Mouse (Mus musculus) forebrain, embryonic 14.5 days (tissue): Measurements from ENCODE around the gene Fn3k. TPM values are rescaled to one million over a fixed set of nuclear protein-coding genes. Genes with fewer than 3 reads are reported as not detected.
A peak's percentile ranks its signal among the peaks of the same experiment; 100 is the strongest.

ENCODE experiments used
- ATAC-seq: fragments of 200-750 bp; cut with Nextera tagmentation; 2 replicates; pipeline ENCODE4 v1.8.0; 2017; ENCODE audit warnings: mild to moderate bottlenecking, moderate library complexity
- DNase-seq: peaks from one replicate; pipeline ENCODE4 v3.0.0-alpha.2; 2015; ENCODE audit warnings: low spot score
- H3K27ac ChIP-seq: fragments of 300-500 bp; sonication (generic); 2 replicates; pipeline ENCODE4 v1.5.1; 2014; ENCODE audit warnings: low read depth, mild to moderate bottlenecking, control low read depth, low read length, moderate library complexity
- H3K27me3 ChIP-seq: fragments of 300-500 bp; sonication (generic); replicated peaks from 2 replicates; pipeline ENCODE4 v1.6.1; 2014; ENCODE audit warnings: low read length, control low read depth, mixed read lengths; ENCODE audit not compliant: control insufficient read depth, insufficient read depth
- H3K36me3 ChIP-seq: fragments of 300-500 bp; sonication (generic); 2 replicates; pipeline ENCODE4 v1.6.1; 2014; ENCODE audit warnings: low read length, control low read depth; ENCODE audit not compliant: control insufficient read depth, insufficient read depth
- H3K4me1 ChIP-seq: fragments of 300-500 bp; sonication (generic); 2 replicates; pipeline ENCODE4 v1.6.1; 2014; ENCODE audit warnings: antibody characterized with exemption, low read length, control low read depth; ENCODE audit not compliant: control insufficient read depth, insufficient read depth
- H3K4me2 ChIP-seq: fragments of 300-500 bp; sonication (generic); 2 replicates; pipeline ENCODE4 v1.6.1; 2014; ENCODE audit warnings: mild to moderate bottlenecking, control low read depth, low read length
- H3K4me3 ChIP-seq: fragments of 300-500 bp; sonication (generic); 2 replicates; pipeline ENCODE4 v1.5.1; 2014; ENCODE audit warnings: low read depth, low read length, control low read depth
- H3K9ac ChIP-seq: fragments of 300-500 bp; sonication (generic); 2 replicates; pipeline ENCODE4 v1.6.1; 2014; ENCODE audit warnings: mild to moderate bottlenecking, low read length, control low read depth, moderate library complexity
- H3K9me3 ChIP-seq: fragments of 300-500 bp; sonication (generic); replicated peaks from 2 replicates; pipeline ENCODE4 v1.6.1; 2016; ENCODE audit warnings: low read length, control low read depth, mixed read lengths; ENCODE audit not compliant: control insufficient read depth
- WGBS: fragments of 180-500 bp; shearing (Covaris S2); extraction: QIAGEN DNeasy Blood & Tissue Kit; methylation state at CpG from one replicate; pipeline ENCODE4 v1.1.7; 2014; 5-methylcytosine and 5-hydroxymethylcytosine counted together
- polyA plus RNA-seq: library from polyadenylated mRNA; unstranded; fragments of >200 nt; fragmentation: Nextera tagmentation; extraction: Ambion mirVana; gene quantifications from 2 replicates; pipeline ENCODE4 v1.2.1, GENCODE M21; 2014

The Fn3k gene
- polyA plus RNA-seq = 2.6 and 3.4 TPM in 2 replicates

- Histone ChIP-seq H3K4me3 (peak within 1 kb of the TSS; percentile 37), H3K27ac (peak within 1 kb of the TSS; percentile 23; the same call in 1 of the 2 replicates), H3K9ac (peak within 1 kb of the TSS; percentile 63), H3K36me3 (peaks cover 1% of the 10 kb centered on the region; the same call in 1 of the 2 replicates), H3K9me3 (no peaks in the 10 kb centered on the region), H3K4me1 (peaks cover 4% of the 10 kb centered on the region; the same call in 1 of the 2 replicates), H3K27me3 (no peaks in the 10 kb centered on the region), H3K4me2 (peak within 1 kb of the TSS; percentile 73)
- DNase-seq (peak; percentile 93), ATAC-seq (peak; percentile 99)
- 7% methylated on average over 30 of the region's 30 CpGs for WGBS
These were observed at the start of gene Fn3k for GRCm38 (mm10) chr11:121434156-121435155. Gene Fn3k, plus strand, starts transcription at chr11:121434913.

GRCm38 (mm10) chr11:121387750-121388553, 46.8 kb upstream of the Fn3k start, which contains the start of gene Rab40b:
Gene Rab40b, minus strand, starts transcription at chr11:121388251.
- ATAC-seq (peak; percentile 99), DNase-seq (peak; percentile 99)
- Histone ChIP-seq H3K27me3 (no peaks in the 10 kb centered on the region), H3K27ac (no peak within 1 kb of the TSS), H3K4me3 (peak within 1 kb of the TSS; percentile 54), H3K4me1 (peaks cover 3% of the 10 kb centered on the region; the same call in 1 of the 2 replicates), H3K9ac (peak within 1 kb of the TSS; percentile 68), H3K36me3 (no peaks in the 10 kb centered on the region), H3K9me3 (no peaks in the 10 kb centered on the region), H3K4me2 (peak within 1 kb of the TSS; percentile 91)
- WGBS = under 1% methylated on average over 61 of the region's 61 CpGs

- no peak overlapping the region for H3K9ac ChIP-seq
- no peak overlapping the region for H3K27ac ChIP-seq
- no peaks in the 10 kb centered on the region for H3K36me3 ChIP-seq
- no peak for ATAC-seq
- H3K9me3 ChIP-seq = no peaks in the 10 kb centered on the region
- H3K4me3 ChIP-seq = peak overlapping the region; percentile 54
- no peaks in the 10 kb centered on the region for H3K27me3 ChIP-seq
- DNase-seq = no peak
- H3K4me1 ChIP-seq = peaks cover 3% of the 10 kb centered on the region; the same call in 1 of the 2 replicates
- peak overlapping the region; percentile 91 for H3K4me2 ChIP-seq
- 10% methylated on average over 6 of the region's 6 CpGs for WGBS
These were observed 46.2 kb upstream of the Fn3k start for GRCm38 (mm10) chr11:121388554-121388945.

- H3K4me2 ChIP-seq = no peak overlapping the region
- peaks cover 3% of the 10 kb centered on the region; the same call in 1 of the 2 replicates for H3K4me1 ChIP-seq
- DNase-seq (no peak), ATAC-seq (no peak)
- H3K27me3 ChIP-seq = no peaks in the 10 kb centered on the region
- WGBS = 63% methylated on average over 3 of the region's 3 CpGs
- no peak overlapping the region for H3K4me3 ChIP-seq
- no peaks in the 10 kb centered on the region for H3K36me3 ChIP-seq
- H3K27ac ChIP-seq = no peak overlapping the region
- H3K9ac ChIP-seq = no peak overlapping the region
- no peaks in the 10 kb centered on the region for H3K9me3 ChIP-seq
These were observed 43.9 kb upstream of the Fn3k start for GRCm38 (mm10) chr11:121390793-121391192.

- H3K9ac ChIP-seq = no peak overlapping the region
- H3K27ac ChIP-seq = no peak overlapping the region
- 90% methylated on average over 3 of the region's 3 CpGs for WGBS
- H3K4me2 ChIP-seq = no peak overlapping the region
- H3K36me3 ChIP-seq = no peaks in the 10 kb centered on the region
- H3K4me1 ChIP-seq = peaks cover 2% of the 10 kb centered on the region; the same call in 1 of the 2 replicates
- H3K4me3 ChIP-seq = no peak overlapping the region
- no peaks in the 10 kb centered on the region for H3K9me3 ChIP-seq
- no peaks in the 10 kb centered on the region for H3K27me3 ChIP-seq
- ATAC-seq = no peak
- DNase-seq = no peak
These were observed 42.3 kb upstream of the Fn3k start for GRCm38 (mm10) chr11:121392405-121392804.

- Histone ChIP-seq H3K4me2 (no peak overlapping the region), H3K4me3 (no peak overlapping the region), H3K9ac (no peak overlapping the region), H3K36me3 (no peaks in the 10 kb centered on the region), H3K4me1 (no peaks in the 10 kb centered on the region), H3K9me3 (no peaks in the 10 kb centered on the region), H3K27me3 (no peaks in the 10 kb centered on the region), H3K27ac (no peak overlapping the region)
- WGBS = 74% methylated on average over 3 of the region's 3 CpGs
- ATAC-seq (no peak), DNase-seq (no peak)
These were observed 27.2 kb upstream of the Fn3k start for GRCm38 (mm10) chr11:121407366-121408155.

- DNase-seq (no peak), ATAC-seq (no peak)
- no peaks in the 10 kb centered on the region for H3K27me3 ChIP-seq
- no peaks in the 10 kb centered on the region for H3K36me3 ChIP-seq
- 90% methylated on average over 5 of the region's 5 CpGs for WGBS
- no peak overlapping the region for H3K27ac ChIP-seq
- no peak overlapping the region for H3K9ac ChIP-seq
- H3K9me3 ChIP-seq = no peaks in the 10 kb centered on the region
- H3K4me1 ChIP-seq = no peaks in the 10 kb centered on the region
- no peak overlapping the region for H3K4me2 ChIP-seq
- H3K4me3 ChIP-seq = no peak overlapping the region
These were observed 20.0 kb upstream of the Fn3k start for GRCm38 (mm10) chr11:121414762-121415161.

- no peak overlapping the region for H3K27ac ChIP-seq
- H3K4me1 ChIP-seq = no peaks in the 10 kb centered on the region
- ATAC-seq (no peak), DNase-seq (no peak)
- no peaks in the 10 kb centered on the region for H3K27me3 ChIP-seq
- no peak overlapping the region for H3K9ac ChIP-seq
- H3K4me3 ChIP-seq = no peak overlapping the region
- no peaks in the 10 kb centered on the region for H3K36me3 ChIP-seq
- no peaks in the 10 kb centered on the region for H3K9me3 ChIP-seq
- no peak overlapping the region for H3K4me2 ChIP-seq
- WGBS = 80% methylated on average over 5 of the region's 5 CpGs
These were observed 19.4 kb upstream of the Fn3k start for GRCm38 (mm10) chr11:121415351-121415750.
